Mouse (Mus musculus): ENCODE results near the gene Rprd1b.

- TF ChIP-seq POLR2A (IDR thresholded peaks at IDR 0.05; ENCODE audit: low read depth, low read length) (no peak), CTCF (conservative IDR thresholded peaks at IDR 0.05; ENCODE audit: insufficient read depth, insufficient read length, low read depth, low read length) (no peak)
Measured at GRCm38 (mm10) chr2:158178696-158179369, 150.5 kb downstream of the Rprd1b start.

Data from kidney, adult 2 months (tissue).